Mouse (Mus musculus): ENCODE measurements around the gene Zfp775.

DNA sequence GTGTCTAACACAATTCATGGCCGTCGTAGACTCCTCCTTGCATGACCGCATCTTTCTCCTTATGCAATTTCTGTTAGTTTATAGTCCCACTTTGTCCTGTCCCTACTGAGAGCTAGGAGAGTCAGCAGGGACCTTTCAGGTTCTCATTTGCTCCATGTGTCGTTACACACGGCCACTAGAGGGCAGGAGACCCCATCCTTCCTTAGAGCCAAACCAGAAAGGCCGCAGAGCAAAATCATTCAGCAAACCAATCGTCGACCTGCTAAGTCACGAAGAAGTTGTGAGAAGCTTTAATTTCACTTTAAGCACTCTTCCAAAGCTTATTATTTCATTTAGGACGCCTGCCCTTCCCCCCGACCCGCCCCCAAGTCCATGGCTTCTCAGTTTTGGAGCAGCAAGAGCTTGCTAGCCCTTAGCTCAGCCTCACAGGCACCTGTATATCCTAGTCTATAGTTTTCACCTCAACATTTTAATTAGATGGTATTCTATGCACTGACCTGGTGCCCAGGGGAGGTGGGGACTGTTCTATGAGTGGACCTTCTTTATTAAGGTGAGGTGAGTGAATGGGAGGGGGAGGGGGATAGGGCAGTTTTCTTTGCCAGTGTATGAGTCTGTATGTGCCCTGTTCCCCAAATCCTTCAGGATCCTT lies 43.9 kb downstream of the Zfp775 start:
- no peak for TF ChIP-seq POLR2A (IDR thresholded peaks at IDR 0.05; ENCODE audit: borderline replicate concordance, insufficient read depth, low read length)
- TF ChIP-seq CTCF (IDR thresholded peaks at IDR 0.05; ENCODE audit: borderline replicate concordance, insufficient read depth, low read depth, low read length) = peak; percentile 83

All from cerebellum, adult 2 months (tissue).